Mouse (Mus musculus) kidney, embryonic 14.5 days (tissue): ENCODE results near the gene Zfp653. TPM values are rescaled to one million over a fixed set of nuclear protein-coding genes. Genes with fewer than 3 reads are reported as not detected.
A peak's percentile ranks its signal among the peaks of the same experiment; 100 is the strongest.

Experiments
- ATAC-seq: fragments of 200-750 bp; cut with Nextera tagmentation; 2 replicates; pipeline ENCODE4 v1.8.0; 2017; ENCODE audit warnings: moderate number of reproducible peaks, mild to moderate bottlenecking, moderate TSS enrichment, moderate library complexity; ENCODE audit not compliant: low FRiP score, low TSS enrichment
- H3K27ac ChIP-seq: fragments of 300-500 bp; sonication (generic); 2 replicates; pipeline ENCODE4 v1.5.1; 2014; ENCODE audit warnings: low read depth, mild to moderate bottlenecking, low read length, moderate library complexity, mixed read lengths
- H3K27me3 ChIP-seq: fragments of 300-500 bp; sonication (generic); 2 replicates; pipeline ENCODE4 v1.6.1; 2014; ENCODE audit warnings: mild to moderate bottlenecking, low read length; ENCODE audit not compliant: control insufficient read depth, insufficient read depth
- H3K36me3 ChIP-seq: fragments of 300-500 bp; sonication (generic); 2 replicates; pipeline ENCODE4 v1.6.1; 2014; ENCODE audit warnings: low read length, mixed read lengths; ENCODE audit not compliant: control insufficient read depth, insufficient read depth
- H3K4me1 ChIP-seq: fragments of 300-500 bp; sonication (generic); 2 replicates; pipeline ENCODE4 v1.6.1; 2014; ENCODE audit warnings: low read length, mixed read lengths; ENCODE audit not compliant: control insufficient read depth, insufficient read depth
- H3K4me2 ChIP-seq: fragments of 300-500 bp; sonication (generic); replicated peaks from 2 replicates; pipeline ENCODE4 v1.6.1; 2014; ENCODE audit warnings: low read depth, mild to moderate bottlenecking, low read length
- H3K4me3 ChIP-seq: fragments of 300-500 bp; sonication (generic); 2 replicates; pipeline ENCODE4 v1.5.1; 2014; ENCODE audit warnings: mild to moderate bottlenecking, low read length
- H3K9ac ChIP-seq: fragments of 300-500 bp; sonication (generic); 2 replicates; pipeline ENCODE4 v1.6.1; 2014; ENCODE audit warnings: low read depth, mild to moderate bottlenecking, low read length, moderate library complexity
- H3K9me3 ChIP-seq: fragments of 300-500 bp; sonication (generic); 2 replicates; pipeline ENCODE4 v1.6.1; 2016; ENCODE audit warnings: low read length; ENCODE audit not compliant: control insufficient read depth
- WGBS: fragments of 180-500 bp; shearing (Covaris S2); extraction: QIAGEN DNeasy Blood & Tissue Kit; methylation state at CpG from one replicate; pipeline ENCODE4 v1.1.7; 2014; 5-methylcytosine and 5-hydroxymethylcytosine counted together
- polyA plus RNA-seq: library from polyadenylated mRNA; unstranded; fragments of >200 nt; fragmentation: Nextera tagmentation; extraction: Ambion mirVana; gene quantifications from 2 replicates; pipeline ENCODE4 v1.2.1, GENCODE M21; 2014

Zfp653 gene
- polyA plus RNA-seq, 1 experiment from 2014 or later: 9.9 TPM

DNA sequence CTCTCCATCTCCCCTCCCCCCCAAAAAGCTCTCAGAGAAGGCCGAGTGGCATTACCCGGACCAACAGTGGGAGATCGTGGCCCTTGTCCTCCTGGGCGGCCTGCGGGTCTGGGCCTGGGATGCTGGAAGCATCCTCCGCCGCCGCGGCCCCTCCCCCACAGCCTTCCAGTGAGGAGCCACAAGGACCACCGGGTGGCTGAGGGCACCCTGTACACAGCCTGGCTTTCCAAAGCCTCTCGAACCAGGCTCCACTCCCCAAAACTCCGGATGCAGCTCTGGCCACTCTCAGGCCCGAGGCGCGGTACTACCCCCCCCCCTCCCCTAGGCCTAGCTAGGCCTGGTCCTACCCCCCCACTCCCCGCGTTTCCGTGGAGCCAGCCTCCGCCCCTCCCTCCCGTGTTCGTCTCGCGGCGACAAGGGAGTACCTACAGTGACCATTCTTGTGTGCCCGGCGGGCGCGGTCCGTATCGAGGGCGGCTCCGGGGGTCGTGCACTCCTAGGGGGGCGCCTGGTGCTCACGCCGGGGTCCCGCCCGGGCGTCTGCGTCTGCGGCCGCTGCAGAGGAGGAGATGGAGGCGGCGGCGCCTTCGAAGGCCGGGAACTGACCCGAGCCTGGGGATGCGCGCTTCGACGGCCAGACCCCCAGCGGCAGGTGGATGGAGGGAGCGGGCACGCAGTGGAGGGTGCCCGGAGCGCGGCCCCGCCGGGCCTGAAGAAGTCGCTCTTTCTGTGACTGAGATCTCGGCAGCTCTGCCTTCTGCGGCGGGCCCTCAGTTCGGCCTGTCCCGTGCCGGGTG lies 19.8 kb downstream of the Zfp653 start:
- H3K4me2 ChIP-seq: peak overlapping the region; percentile 74
- H3K9me3 ChIP-seq: no peaks in the 10 kb centered on the region
- peaks cover 20% of the 10 kb centered on the region for H3K4me1 ChIP-seq
- H3K27me3 ChIP-seq: peaks cover 49% of the 10 kb centered on the region
- ATAC-seq: peak; percentile 11; the same call in 1 of the 2 replicates
- no peak overlapping the region; the same call in 1 of the 2 replicates for H3K9ac ChIP-seq
- no peaks in the 10 kb centered on the region for H3K36me3 ChIP-seq
- whole genome bisulfite sequencing: 0% methylated on average over 49 of the region's 67 CpGs
- H3K4me3 ChIP-seq: peak overlapping the region; percentile 34
- no peak overlapping the region for H3K27ac ChIP-seq

DNA sequence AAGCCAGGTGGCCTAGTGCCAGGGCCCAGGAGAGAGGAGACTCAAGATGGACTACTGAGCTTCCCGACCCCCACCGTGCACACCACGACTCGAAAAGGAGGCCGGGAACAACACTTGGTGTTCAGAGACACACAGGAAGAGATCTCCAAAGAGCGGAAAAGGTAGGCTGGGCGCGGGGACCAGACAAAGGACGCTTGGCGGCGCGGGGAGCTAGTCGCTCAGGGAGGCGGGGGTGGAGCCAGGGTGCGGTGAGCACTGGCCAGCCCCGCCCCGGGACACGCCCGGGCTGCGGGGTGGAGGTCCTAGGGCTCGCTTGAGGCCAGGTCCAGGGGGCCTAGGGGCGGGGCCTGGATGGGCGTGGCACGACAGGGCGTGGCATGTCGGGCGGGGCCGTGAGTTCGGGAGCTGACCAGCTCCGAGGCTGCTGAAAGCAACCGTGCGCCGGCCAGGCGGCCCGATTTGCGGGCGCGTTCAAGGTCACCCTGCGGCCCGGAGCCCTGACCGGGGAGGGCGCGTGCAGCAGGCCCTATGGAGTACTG lies 20.8 kb downstream of the Zfp653 start:
- no peak overlapping the region for H3K27ac ChIP-seq
- H3K4me1 ChIP-seq: peaks cover 20% of the 10 kb centered on the region
- no peaks in the 10 kb centered on the region for H3K9me3 ChIP-seq
- ATAC-seq: peak; percentile 74
- 2% methylated on average over 32 of the region's 43 CpGs for WGBS
- H3K27me3 ChIP-seq: peaks cover 49% of the 10 kb centered on the region
- no peaks in the 10 kb centered on the region for H3K36me3 ChIP-seq
- no peak overlapping the region for H3K9ac ChIP-seq
- peak overlapping the region; percentile 74 for H3K4me2 ChIP-seq
- H3K4me3 ChIP-seq: peak overlapping the region; percentile 34

DNA sequence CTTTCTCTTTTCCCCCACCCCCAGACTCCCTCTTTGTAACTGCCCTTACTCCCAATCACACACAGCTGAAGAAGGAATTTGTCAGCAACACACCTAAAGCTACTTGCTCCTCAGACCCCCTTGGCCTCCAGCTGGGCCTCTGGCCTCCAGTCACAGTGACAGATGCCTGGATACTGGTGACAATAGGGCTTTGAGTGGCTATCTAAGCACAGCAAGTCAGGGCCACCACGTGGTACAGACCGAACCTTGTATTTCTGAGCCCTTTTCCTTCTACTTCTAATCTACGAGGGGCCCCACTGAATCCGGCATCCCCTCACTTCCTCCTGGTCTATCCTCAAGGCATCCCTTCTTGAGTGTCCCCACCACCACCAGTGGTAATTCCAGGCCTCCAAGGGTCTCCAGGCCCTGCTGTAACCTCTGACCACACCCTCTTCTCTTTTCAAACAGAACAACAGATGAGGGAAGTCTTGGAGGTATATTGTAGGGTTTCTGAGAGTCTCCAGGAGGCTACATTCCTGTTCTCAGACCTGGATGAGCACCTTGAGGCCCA lies 21.4 kb downstream of the Zfp653 start:
- H3K9me3 ChIP-seq: no peaks in the 10 kb centered on the region
- no peak overlapping the region for H3K4me3 ChIP-seq
- H3K9ac ChIP-seq: no peak overlapping the region
- H3K4me2 ChIP-seq: no peak overlapping the region
- 0 out of 2 replicates have a peak, but pooled peaks have one; percentile 7 for ATAC-seq
- no peaks in the 10 kb centered on the region for H3K36me3 ChIP-seq
- WGBS: 58% methylated on average over 4 of the region's 4 CpGs
- peaks cover 49% of the 10 kb centered on the region for H3K27me3 ChIP-seq
- H3K4me1 ChIP-seq: peaks cover 19% of the 10 kb centered on the region
- no peak overlapping the region for H3K27ac ChIP-seq

DNA sequence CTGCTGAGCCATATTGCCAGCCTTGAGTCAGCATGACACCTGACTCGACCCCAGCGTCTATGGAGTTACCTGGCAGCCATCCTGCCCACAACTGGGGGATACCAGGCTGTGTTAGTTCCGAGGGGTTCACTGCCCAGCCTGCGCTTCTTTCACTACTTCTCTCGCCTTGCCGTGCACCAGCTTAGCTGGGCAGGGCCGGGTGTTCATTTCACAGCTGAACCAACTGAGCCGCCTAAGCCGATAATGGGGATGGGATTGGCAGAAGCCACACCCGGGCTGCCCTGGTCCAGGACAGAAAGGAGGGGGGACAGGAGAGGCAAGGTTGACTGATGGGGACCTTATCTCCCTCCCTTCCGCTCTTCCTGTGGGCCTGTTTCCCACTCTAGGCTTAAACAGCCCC lies 21.9 kb downstream of the Zfp653 start:
- Histone ChIP-seq H3K9me3 (no peaks in the 10 kb centered on the region), H3K27ac (no peak overlapping the region), H3K4me2 (no peak overlapping the region), H3K36me3 (no peaks in the 10 kb centered on the region), H3K27me3 (peaks cover 45% of the 10 kb centered on the region), H3K4me1 (peaks cover 14% of the 10 kb centered on the region), H3K9ac (no peak overlapping the region), H3K4me3 (no peak overlapping the region)
- ATAC-seq: no peak
- 78% methylated on average over 11 of the region's 11 CpGs for WGBS

DNA sequence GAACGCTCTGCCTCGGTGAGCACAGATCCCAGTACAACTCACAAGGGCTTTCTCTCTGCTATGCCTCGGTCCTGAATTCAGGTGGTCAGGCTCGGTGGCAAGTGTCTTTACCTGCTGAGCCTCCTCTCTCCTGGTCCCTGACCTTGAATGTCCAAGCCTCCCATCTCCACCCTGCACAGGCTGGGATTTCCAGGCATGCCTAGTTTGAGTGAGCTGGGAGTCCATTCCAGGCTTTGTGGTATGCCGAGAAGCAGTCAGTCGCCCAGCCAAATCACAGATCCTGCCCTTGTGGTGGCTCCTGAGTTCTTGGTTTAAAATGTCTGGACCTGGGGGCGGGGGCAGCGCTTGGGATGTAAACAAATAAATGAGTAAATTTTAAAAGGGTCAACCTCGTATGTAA lies 23.8 kb downstream of the Zfp653 start:
- no peaks in the 10 kb centered on the region for H3K9me3 ChIP-seq
- H3K9ac ChIP-seq: no peak overlapping the region
- no peak overlapping the region for H3K4me2 ChIP-seq
- H3K27ac ChIP-seq: no peak overlapping the region
- H3K27me3 ChIP-seq: peaks cover 32% of the 10 kb centered on the region
- no peaks in the 10 kb centered on the region for H3K36me3 ChIP-seq
- 56% methylated on average over 9 of the region's 9 CpGs for WGBS
- no peak for ATAC-seq
- peaks cover 13% of the 10 kb centered on the region; the same call in 1 of the 2 replicates for H3K4me1 ChIP-seq
- no peak overlapping the region for H3K4me3 ChIP-seq

DNA sequence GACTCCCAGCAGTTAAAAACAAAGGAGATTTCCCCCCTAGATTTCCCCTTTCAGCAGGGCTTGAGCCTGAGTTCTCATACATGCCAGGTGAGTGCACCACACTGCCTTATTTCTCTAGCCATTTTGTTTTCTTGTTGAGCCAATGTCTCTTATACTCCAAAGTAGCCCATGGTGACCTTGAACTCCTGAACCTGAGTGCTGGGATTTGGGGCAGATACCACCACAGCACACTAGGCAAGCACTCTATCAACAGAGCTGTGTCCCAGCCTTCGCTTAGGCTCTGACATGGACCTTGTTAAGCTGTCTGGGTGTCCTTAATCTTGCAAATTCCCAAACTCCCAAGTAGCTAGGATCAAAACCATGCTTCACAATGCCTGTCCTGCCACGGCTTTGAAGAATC lies 29.3 kb downstream of the Zfp653 start:
- no peak for ATAC-seq
- H3K9ac ChIP-seq: no peak overlapping the region
- 55% methylated on average over 2 of the region's 2 CpGs for WGBS
- no peak overlapping the region for H3K4me2 ChIP-seq
- H3K4me3 ChIP-seq: no peak overlapping the region
- H3K4me1 ChIP-seq: no peaks in the 10 kb centered on the region
- no peaks in the 10 kb centered on the region for H3K27me3 ChIP-seq
- H3K27ac ChIP-seq: no peak overlapping the region
- no peaks in the 10 kb centered on the region for H3K9me3 ChIP-seq
- no peaks in the 10 kb centered on the region for H3K36me3 ChIP-seq

DNA sequence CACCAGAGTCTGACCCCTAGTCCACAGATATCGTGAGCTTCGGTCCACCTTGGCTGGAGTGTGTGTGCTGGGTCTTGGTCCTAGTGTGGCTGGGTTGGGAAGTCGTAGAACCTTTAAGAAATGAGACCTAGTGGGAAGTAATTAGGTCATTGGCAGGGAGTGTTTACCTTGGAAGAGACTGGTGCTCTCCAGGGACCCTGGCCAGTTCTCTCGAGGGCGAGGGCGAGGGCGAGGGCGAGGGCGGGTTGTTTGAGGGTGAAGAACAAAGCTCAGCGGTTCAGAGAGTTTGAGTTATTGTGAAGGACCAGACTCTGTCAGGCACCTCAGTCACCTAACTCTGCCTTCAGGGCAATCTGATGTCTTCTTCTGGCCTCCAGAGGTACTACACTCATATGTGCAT lies 33.4 kb downstream of the Zfp653 start:
- Histone ChIP-seq H3K4me2 (no peak overlapping the region), H3K9ac (no peak overlapping the region), H3K36me3 (no peaks in the 10 kb centered on the region), H3K27ac (no peak overlapping the region), H3K4me1 (no peaks in the 10 kb centered on the region), H3K4me3 (no peak overlapping the region), H3K27me3 (no peaks in the 10 kb centered on the region), H3K9me3 (no peaks in the 10 kb centered on the region)
- ATAC-seq: no peak
- WGBS: 66% methylated on average over 10 of the region's 10 CpGs

DNA sequence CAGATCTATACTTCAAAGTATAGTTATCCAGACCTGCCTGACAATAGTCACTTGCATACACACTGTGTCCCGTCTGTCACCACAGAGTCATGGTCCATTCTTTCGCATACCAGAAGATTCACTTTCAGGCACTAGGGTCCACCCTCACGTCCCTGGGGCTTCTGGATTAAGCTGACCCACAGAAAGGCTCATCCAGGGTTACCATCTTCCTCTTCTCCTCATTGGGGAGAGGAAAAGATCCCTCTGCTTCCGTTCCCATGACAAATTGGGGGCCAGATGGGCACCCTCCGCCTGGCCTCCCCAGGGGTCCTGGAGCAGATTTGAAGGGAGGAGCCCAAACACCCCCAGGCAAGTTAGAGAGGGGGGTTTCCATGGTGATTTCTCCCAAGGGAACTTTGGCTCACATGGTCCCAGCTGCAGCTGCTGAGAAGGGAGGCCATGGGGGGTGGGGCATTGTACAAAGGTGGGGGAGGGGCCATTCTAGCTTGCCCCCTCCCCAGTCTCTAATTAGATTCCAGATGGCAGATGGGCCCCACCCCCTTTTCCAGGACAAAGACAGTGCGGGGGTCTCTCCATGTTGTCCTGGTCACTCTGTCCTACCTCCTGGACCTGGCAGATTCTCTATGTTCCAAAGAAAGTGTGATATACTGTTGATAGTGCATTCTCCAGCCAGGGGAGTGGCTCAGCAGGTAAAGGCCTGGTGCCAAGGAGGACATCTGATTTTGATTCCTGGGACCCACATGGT lies 35.7 kb downstream of the Zfp653 start:
- Histone ChIP-seq H3K9ac (no peak overlapping the region), H3K36me3 (no peaks in the 10 kb centered on the region), H3K9me3 (no peaks in the 10 kb centered on the region), H3K27me3 (no peaks in the 10 kb centered on the region), H3K4me3 (no peak overlapping the region), H3K4me2 (no peak overlapping the region), H3K27ac (no peak overlapping the region), H3K4me1 (no peaks in the 10 kb centered on the region)
- no peak for ATAC-seq
- 59% methylated on average over 6 of the region's 6 CpGs for WGBS
